Comparison of ENCODE assay signal across 28 mouse cellular contexts in the genomic region with DNA sequence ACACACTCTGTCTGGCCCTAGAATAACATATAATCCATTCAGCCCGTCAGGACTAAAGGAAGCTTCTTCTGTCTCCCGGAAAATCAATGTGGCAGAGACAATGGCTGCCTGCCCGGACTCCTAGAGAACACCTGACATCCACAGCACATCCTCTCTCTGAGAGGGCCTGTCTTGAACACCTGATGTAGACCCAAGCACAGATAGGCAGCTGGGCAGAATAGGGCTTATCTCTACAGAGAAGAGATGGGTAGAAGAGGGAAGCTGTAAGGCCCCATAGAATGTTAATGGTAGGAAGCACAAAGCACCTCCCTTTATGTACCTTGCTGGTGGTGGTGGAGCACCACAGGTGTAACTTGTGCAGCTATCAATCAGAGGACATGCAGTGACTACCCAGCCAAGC. TPM values are rescaled to one million over a fixed set of nuclear protein-coding genes. Genes with fewer than 3 reads are reported as not detected.
DNase-seq lines count a peak whose midpoint lies in the region; ATAC-seq and TF ChIP-seq lines count a peak whose summit lies in the region.
"Had no signal": no experiment of that assay in that cellular context is flagged by ENCODE, and none has a peak within 500 bp of the region (broad histone marks: within the 10 kb centered on the region; RNA-seq: fewer than 3 reads in every experiment).

No protein-coding gene starts in this region.

- H3K4me2 ChIP-seq in heart, embryonic 13.5 days: peak overlapping the region; percentile 0; the same call in 1 of the 2 replicates
- no peak overlapping the region for H3K4me2 ChIP-seq in intestine, embryonic 15.5 days (replicated peaks)
- no peak overlapping the region for H3K4me2 ChIP-seq in liver, embryonic 11.5 days
- H3K4me2 ChIP-seq in liver, postnatal 0 days (ENCODE audit: low read depth, low read length): no peak overlapping the region
- H3K4me2 ChIP-seq: hindbrain, embryonic 13.5 days; neural tube, embryonic 15.5 days; stomach, embryonic 15.5 days had no signal

- H3K27me3 ChIP-seq in heart, embryonic 13.5 days (replicated peaks): no peaks in the 10 kb centered on the region
- no peaks in the 10 kb centered on the region for H3K27me3 ChIP-seq in intestine, embryonic 15.5 days (replicated peaks)
- H3K27me3 ChIP-seq in liver, embryonic 11.5 days (replicated peaks; ENCODE audit: control insufficient read depth, insufficient read depth, low read length): no peaks in the 10 kb centered on the region
- no peaks in the 10 kb centered on the region for H3K27me3 ChIP-seq in liver, postnatal 0 days (ENCODE audit: insufficient read depth, low read length)
- H3K27me3 ChIP-seq: hindbrain, embryonic 13.5 days; neural tube, embryonic 15.5 days; stomach, embryonic 15.5 days had no signal

- TF ChIP-seq CTCF in liver, postnatal 0 days (IDR thresholded peaks at IDR 0.05; ENCODE audit: low read depth): no peak

- TF ChIP-seq EP300 in liver, postnatal 0 days (IDR thresholded peaks at IDR 0.05; ENCODE audit: low read depth): peak; percentile 37; the same call in 1 of the 2 replicates

- WGBS in heart, embryonic 13.5 days: 79% methylated on average over 3 of the region's 3 CpGs
- 91% methylated on average over 3 of the region's 3 CpGs for WGBS in intestine, embryonic 15.5 days
- 86% methylated on average over 3 of the region's 3 CpGs for WGBS in liver, embryonic 11.5 days
- WGBS in liver, postnatal 0 days (ENCODE audit: insufficient replicate concordance): 80% methylated on average over 3 of the region's 3 CpGs

- H3K9me3 ChIP-seq in heart, embryonic 13.5 days: no peaks in the 10 kb centered on the region
- no peaks in the 10 kb centered on the region for H3K9me3 ChIP-seq in intestine, embryonic 15.5 days
- no peaks in the 10 kb centered on the region for H3K9me3 ChIP-seq in liver, embryonic 11.5 days (ENCODE audit: control insufficient read depth, low read length)
- no peaks in the 10 kb centered on the region for H3K9me3 ChIP-seq in liver, postnatal 0 days (ENCODE audit: low read length)
- H3K9me3 ChIP-seq: forebrain, embryonic 10.5 days; hindbrain, embryonic 13.5 days; midbrain, embryonic 10.5 days; neural tube, embryonic 15.5 days; stomach, embryonic 15.5 days had no signal

- intact Hi-C loops in heart, postnatal 36 days (cut with DNase I): loop anchor here (5.0 kb wide), 1 partner anchor 35 kb away; the partner anchor contains the start of gene Snrnp25

- DNase-seq in heart, postnatal 36 days: no peak
- DNase-seq in liver, embryonic 11.5 days (ENCODE audit: low spot score): no peak
- no peak for DNase-seq in liver, postnatal 0 days
- DNase-seq in urinary bladder, postnatal 14 days (ENCODE audit: low spot score): no peak
- no peak for DNase-seq in thymus, adult 18-20 months
- DNase-seq: adrenal gland, adult 8-10 months; cerebellum, adult 9-10 months; gastrocnemius, postnatal 25 days; heart, adult 2 months; heart, postnatal 14 days; kidney, postnatal 36 days; lung, adult 18-20 months; lung, postnatal 10 days; right cerebral cortex, adult 18-20 months; right cerebral cortex, postnatal 4 days; thymus, postnatal 36 days had no signal

- H3K4me3 ChIP-seq in heart, embryonic 13.5 days: no peak overlapping the region
- no peak overlapping the region for H3K4me3 ChIP-seq in intestine, embryonic 15.5 days (replicated peaks)
- no peak overlapping the region for H3K4me3 ChIP-seq in liver, embryonic 11.5 days (ENCODE audit: low read depth, low read length)
- no peak overlapping the region for H3K4me3 ChIP-seq in liver, postnatal 0 days (ENCODE audit: low read depth, low read length)
- H3K4me3 ChIP-seq: forebrain, embryonic 10.5 days; heart, adult 2 months; hindbrain, embryonic 13.5 days; midbrain, embryonic 10.5 days; myocyte; neural tube, embryonic 15.5 days; stomach, embryonic 15.5 days had no signal

- peaks cover 77% of the 10 kb centered on the region for H3K36me3 ChIP-seq in heart, embryonic 13.5 days
- peaks cover 6% of the 10 kb centered on the region; the same call in 1 of the 2 replicates for H3K36me3 ChIP-seq in intestine, embryonic 15.5 days
- H3K36me3 ChIP-seq in liver, embryonic 11.5 days (ENCODE audit: control insufficient read depth, insufficient read depth, low read length): peaks cover 3% of the 10 kb centered on the region
- peaks cover 76% of the 10 kb centered on the region for H3K36me3 ChIP-seq in liver, postnatal 0 days (replicated peaks; ENCODE audit: insufficient read depth, low read length)

- 0 out of 2 replicates have a peak overlapping the region, but pooled peaks have one; percentile 80 for H3K27ac ChIP-seq in heart, embryonic 13.5 days (replicated peaks)
- 0 out of 2 replicates have a peak overlapping the region, but pooled peaks have one; percentile 54 for H3K27ac ChIP-seq in intestine, embryonic 15.5 days
- H3K27ac ChIP-seq in liver, embryonic 11.5 days (ENCODE audit: low read depth, low read length): peak overlapping the region; percentile 97
- H3K27ac ChIP-seq in liver, postnatal 0 days (ENCODE audit: low read depth): peak overlapping the region; percentile 94
- H3K27ac ChIP-seq: heart, adult 2 months; hindbrain, embryonic 13.5 days; midbrain, embryonic 10.5 days; neural tube, embryonic 15.5 days had no signal

- peaks cover 32% of the 10 kb centered on the region for H3K4me1 ChIP-seq in heart, embryonic 13.5 days
- H3K4me1 ChIP-seq in intestine, embryonic 15.5 days (replicated peaks): 0 out of 2 replicates have a peak, but pooled peaks cover 2% of the 10 kb centered on the region
- peaks cover 42% of the 10 kb centered on the region for H3K4me1 ChIP-seq in liver, embryonic 11.5 days (replicated peaks; ENCODE audit: control insufficient read depth, insufficient read depth, low read length)
- H3K4me1 ChIP-seq in liver, postnatal 0 days (ENCODE audit: insufficient read depth): peaks cover 40% of the 10 kb centered on the region
- H3K4me1 ChIP-seq: midbrain, embryonic 10.5 days; stomach, embryonic 15.5 days had no signal

- no peak for ATAC-seq in heart, embryonic 13.5 days (ENCODE audit: extremely low read depth, insufficient number of reproducible peaks, low FRiP score, low TSS enrichment)
- ATAC-seq in intestine, embryonic 15.5 days: no peak
- peak; percentile 53 for ATAC-seq in liver, embryonic 11.5 days (replicated peaks; ENCODE audit: low FRiP score)
- no peak for ATAC-seq in liver, postnatal 0 days
- ATAC-seq: activated CD4-positive, CD25-positive, alpha-beta regulatory T cell, adult 4 months; midbrain, embryonic 16.5 days had no signal

- 0 out of 2 replicates have a peak overlapping the region, but pooled peaks have one; percentile 19 for H3K9ac ChIP-seq in heart, embryonic 13.5 days
- no peak overlapping the region for H3K9ac ChIP-seq in intestine, embryonic 15.5 days
- peak overlapping the region; percentile 23; the same call in 1 of the 2 replicates for H3K9ac ChIP-seq in liver, embryonic 11.5 days (ENCODE audit: low read depth, low read length)
- H3K9ac ChIP-seq in liver, postnatal 0 days (replicated peaks): peak overlapping the region; percentile 26; the same call in 1 of the 2 replicates
- H3K9ac ChIP-seq: hindbrain, embryonic 13.5 days; neural tube, embryonic 15.5 days; stomach, embryonic 15.5 days had no signal

RNA-seq across cellular contexts. Expression of gene Mpg, which starts 15.9 kb away (rescaled TPM):
- 19.7 and 21.2 TPM in 2 replicates for polyA plus RNA-seq in heart, embryonic 13.5 days (2015; fragmentation: Nextera tagmentation; extraction: Ambion mirVana)
- total RNA-seq in heart, postnatal 36 days (2021): 1 to 10 TPM; 6.7 TPM
- 30.8 and 36.6 TPM in 2 replicates for polyA plus RNA-seq in intestine, embryonic 15.5 days (2015; fragmentation: Nextera tagmentation; extraction: Ambion mirVana)
- polyA plus RNA-seq in liver, embryonic 11.5 days (2014; fragmentation: Nextera tagmentation; extraction: Ambion mirVana): 29.6 and 30.8 TPM in 2 replicates
- 13.5 and 14.2 TPM in 2 replicates for polyA plus RNA-seq in liver, postnatal 0 days (2015; fragmentation: Nextera tagmentation; extraction: Ambion mirVana)

RNA-seq across cellular contexts. Expression of gene Rhbdf1, which starts 20.1 kb away (rescaled TPM):
- polyA plus RNA-seq in heart, embryonic 13.5 days (2015; fragmentation: Nextera tagmentation; extraction: Ambion mirVana): 34.1 and 34.8 TPM in 2 replicates
- 10 to 100 TPM; 24.3 to 25.1 TPM for total RNA-seq in heart, postnatal 36 days (2021)
- polyA plus RNA-seq in intestine, embryonic 15.5 days (2015; fragmentation: Nextera tagmentation; extraction: Ambion mirVana): 52.8 and 53.5 TPM in 2 replicates
- polyA plus RNA-seq in liver, embryonic 11.5 days (2014; fragmentation: Nextera tagmentation; extraction: Ambion mirVana): 16.9 and 19.1 TPM in 2 replicates
- 4.8 and 6.4 TPM in 2 replicates for polyA plus RNA-seq in liver, postnatal 0 days (2015; fragmentation: Nextera tagmentation; extraction: Ambion mirVana)

RNA-seq across cellular contexts. Expression of gene Nprl3, which starts 25.3 kb away (rescaled TPM):
- 33.4 and 34.9 TPM in 2 replicates for polyA plus RNA-seq in heart, embryonic 13.5 days (2015; fragmentation: Nextera tagmentation; extraction: Ambion mirVana)
- total RNA-seq in heart, postnatal 36 days (2021): 10 to 100 TPM; 26.1 to 28.5 TPM
- 29.4 and 33.6 TPM in 2 replicates for polyA plus RNA-seq in intestine, embryonic 15.5 days (2015; fragmentation: Nextera tagmentation; extraction: Ambion mirVana)
- polyA plus RNA-seq in liver, embryonic 11.5 days (2014; fragmentation: Nextera tagmentation; extraction: Ambion mirVana): 31.0 and 38.1 TPM in 2 replicates
- polyA plus RNA-seq in liver, postnatal 0 days (2015; fragmentation: Nextera tagmentation; extraction: Ambion mirVana): 22.8 and 26.2 TPM in 2 replicates

RNA-seq across cellular contexts. Expression of gene Hba-x, which starts 34.0 kb away (rescaled TPM):
- 2,385 and 4,851 TPM in 2 replicates for polyA plus RNA-seq in heart, embryonic 13.5 days (2015; fragmentation: Nextera tagmentation; extraction: Ambion mirVana)
- total RNA-seq in heart, postnatal 36 days (2021): not detected
- 36.3 and 48.2 TPM in 2 replicates for polyA plus RNA-seq in intestine, embryonic 15.5 days (2015; fragmentation: Nextera tagmentation; extraction: Ambion mirVana)
- polyA plus RNA-seq in liver, embryonic 11.5 days (2014; fragmentation: Nextera tagmentation; extraction: Ambion mirVana): 4,144 and 4,673 TPM in 2 replicates
- 5.6 and 6.3 TPM in 2 replicates for polyA plus RNA-seq in liver, postnatal 0 days (2015; fragmentation: Nextera tagmentation; extraction: Ambion mirVana)
- total RNA-seq: adrenal gland, adult 8-10 months; gastrocnemius, postnatal 25 days; heart, adult 2 months; heart, postnatal 14 days; left cerebral cortex, adult 18-20 months had no signal
- polyA plus RNA-seq: activated CD4-positive, CD25-positive, alpha-beta regulatory T cell, adult 4 months; C2C12; heart, adult 2 months; myocyte had no signal

RNA-seq across cellular contexts. Expression of gene Snrnp25, which starts 37.0 kb away (rescaled TPM):
- 44.9 and 46.7 TPM in 2 replicates for polyA plus RNA-seq in heart, embryonic 13.5 days (2015; fragmentation: Nextera tagmentation; extraction: Ambion mirVana)
- total RNA-seq in heart, postnatal 36 days (2021): 10 to 100 TPM; 11.1 to 12.2 TPM
- polyA plus RNA-seq in intestine, embryonic 15.5 days (2015; fragmentation: Nextera tagmentation; extraction: Ambion mirVana): 45.1 and 49.1 TPM in 2 replicates
- 96.7 and 114 TPM in 2 replicates for polyA plus RNA-seq in liver, embryonic 11.5 days (2014; fragmentation: Nextera tagmentation; extraction: Ambion mirVana)
- 30.1 and 32.9 TPM in 2 replicates for polyA plus RNA-seq in liver, postnatal 0 days (2015; fragmentation: Nextera tagmentation; extraction: Ambion mirVana)
